Mouse (Mus musculus) spleen, adult 18-20 months (tissue): ENCODE data around the gene Ppp2r2d.

Experiments used
- DNase-seq, 2 experiments: peaks; one replicate each; pipeline ENCODE4 v3.0.0; 2022; ENCODE audit warnings: mixed read lengths in 2 of 2

Gene Ppp2r2d

DNA sequence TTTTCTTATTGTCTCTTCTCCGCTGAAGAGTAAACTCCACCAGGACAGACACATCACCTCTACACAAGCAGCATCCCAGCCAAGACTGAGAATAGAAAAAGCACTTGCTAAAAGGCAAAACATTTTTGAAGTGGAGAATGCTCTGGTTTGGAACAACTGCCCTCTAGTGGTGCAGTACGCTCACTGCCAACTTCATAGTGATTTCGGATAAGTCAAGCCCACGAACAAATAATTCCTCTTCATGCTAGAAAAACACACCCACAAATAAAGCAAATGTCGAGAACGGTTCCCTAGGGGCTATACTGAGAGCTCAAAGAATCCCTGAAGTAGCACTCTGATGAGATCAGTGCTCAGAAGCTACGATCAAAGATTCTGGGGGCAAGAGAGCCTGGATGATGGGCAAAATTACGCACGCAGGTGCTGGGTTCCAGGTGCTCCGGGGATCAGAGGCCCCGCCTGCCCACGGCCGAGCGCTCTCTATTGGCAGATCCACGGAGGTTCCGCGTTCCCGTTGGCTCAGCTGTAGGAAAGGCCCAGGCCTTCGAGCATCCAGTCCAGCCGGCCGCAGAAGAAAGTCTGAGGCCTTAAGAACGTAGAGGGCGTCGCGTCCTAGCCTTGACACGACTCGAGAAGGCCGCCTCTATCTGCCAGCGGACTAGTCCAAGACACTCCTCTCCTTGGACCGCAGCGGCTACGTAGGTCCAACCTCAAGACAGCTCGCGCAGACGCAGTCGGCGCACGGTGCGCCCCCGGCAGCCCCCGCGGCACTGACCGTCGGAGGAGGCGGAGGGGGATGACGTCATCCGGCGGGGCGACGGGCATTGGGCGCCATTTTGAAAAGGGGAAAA, at the start of gene Ppp2r2d, which contains the start of gene Mapk1ip1:
Gene Ppp2r2d, plus strand, starts transcription at position 536 of the 848 bp plus-strand sequence.
Gene Mapk1ip1, minus strand, starts transcription at position 730 of the 848 bp plus-strand sequence.
- peak; percentile 94 to 95 for DNase-seq

DNA sequence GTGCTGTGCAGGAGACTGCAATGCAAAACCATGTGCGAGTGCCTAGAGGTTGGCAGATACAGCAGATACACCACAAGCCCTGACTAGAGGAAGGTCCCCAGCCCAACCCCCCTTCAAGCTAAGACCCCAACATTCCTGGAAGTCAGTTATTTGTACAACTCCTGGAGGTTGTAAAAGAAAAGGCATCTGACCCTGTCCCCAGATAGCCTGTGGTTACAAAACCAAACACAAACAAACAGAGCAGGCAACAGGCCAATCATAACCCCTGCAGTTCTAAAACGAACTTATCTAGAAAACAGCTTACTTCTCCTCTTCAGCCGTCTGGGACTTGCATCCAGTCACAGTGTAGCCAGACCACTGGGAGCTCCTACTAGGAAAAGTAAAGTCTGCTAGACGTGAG, 42.5 kb upstream of the Ppp2r2d start:
- no peak for DNase-seq

GRCm38 (mm10) chr7:138807146-138807545, 38.7 kb upstream of the Ppp2r2d start:
- no peak for DNase-seq

DNA sequence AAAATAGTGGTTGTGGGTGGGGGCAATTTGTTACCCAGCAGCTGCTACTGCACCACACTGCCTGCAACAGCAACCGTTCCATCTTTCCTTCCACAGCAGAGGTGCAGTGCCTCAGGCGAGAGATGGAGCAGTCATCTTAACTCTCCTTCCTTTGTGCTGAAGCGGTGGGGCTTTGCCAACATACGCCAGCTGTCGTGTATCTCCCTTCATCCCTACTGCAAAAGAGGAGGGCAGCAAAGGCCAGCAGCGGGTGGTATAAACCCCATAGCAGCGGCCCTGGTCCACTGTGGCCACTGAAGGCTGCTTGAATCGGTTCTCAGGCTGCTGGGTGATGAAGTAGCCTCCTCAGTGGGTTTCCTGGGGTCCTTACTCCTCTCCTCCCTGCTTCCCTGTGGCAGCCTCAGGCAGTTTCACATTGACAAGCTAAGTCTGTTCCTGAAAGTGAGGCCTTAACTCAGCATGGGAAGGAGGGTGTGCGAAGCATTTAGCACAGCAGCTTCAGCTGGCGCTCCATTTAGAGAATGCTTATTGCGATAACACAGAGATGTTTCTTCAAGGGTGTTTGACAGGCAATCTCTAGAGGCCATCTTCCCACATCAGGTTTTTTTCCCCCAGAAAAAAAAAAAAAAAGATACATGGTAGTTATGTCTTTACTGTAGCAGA, 32.5 kb upstream of the Ppp2r2d start:
- DNase-seq = no peak

DNA sequence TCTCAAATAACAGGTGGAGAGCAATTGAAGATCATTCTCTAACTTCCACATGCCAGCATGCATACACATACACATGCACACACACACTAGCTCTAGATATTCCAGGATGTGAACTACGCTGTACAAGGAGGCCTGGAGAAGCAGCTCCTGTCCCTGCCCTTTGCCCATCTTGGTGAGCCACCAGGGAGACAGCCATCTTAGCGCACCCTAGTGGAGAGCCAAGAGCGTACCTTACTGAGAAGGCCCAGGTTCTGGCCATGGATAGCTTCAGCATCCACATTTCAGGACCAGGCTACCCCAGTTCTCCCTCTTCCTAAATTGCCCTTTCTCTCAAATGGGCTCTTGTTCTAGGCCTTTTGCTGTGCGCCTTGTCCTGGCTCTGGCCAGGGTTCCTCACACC, 27.6 kb upstream of the Ppp2r2d start:
- DNase-seq = no peak

- no peak for DNase-seq
Observed at GRCm38 (mm10) chr7:138824423-138824822, 21.5 kb upstream of the Ppp2r2d start.

- no peak for DNase-seq
Observed at GRCm38 (mm10) chr7:138824995-138825756, 20.7 kb upstream of the Ppp2r2d start.

DNA sequence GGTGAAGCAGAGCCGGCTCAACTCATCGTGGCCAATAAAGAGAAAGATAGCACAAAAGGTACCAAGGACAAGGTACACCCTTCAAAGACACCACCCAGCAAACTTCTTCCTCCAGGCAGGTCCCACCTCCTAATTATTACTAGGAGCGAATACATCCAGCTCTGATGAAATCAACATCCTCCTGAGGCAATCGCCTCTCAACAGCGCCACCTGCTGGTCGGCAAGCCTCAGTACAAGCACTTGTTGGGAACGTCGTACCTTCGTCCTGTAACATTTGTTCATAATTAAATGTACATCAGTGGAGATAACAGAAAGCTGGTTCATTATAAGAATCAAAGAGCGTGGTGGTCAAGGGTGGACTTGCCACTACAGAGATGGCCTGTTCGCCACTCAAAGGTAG, 18.1 kb upstream of the Ppp2r2d start:
- peak in 1 of 2 experiments; percentile 67 for DNase-seq

GRCm38 (mm10) chr7:138835028-138835427, 10.9 kb upstream of the Ppp2r2d start:
- no peak for DNase-seq

DNA sequence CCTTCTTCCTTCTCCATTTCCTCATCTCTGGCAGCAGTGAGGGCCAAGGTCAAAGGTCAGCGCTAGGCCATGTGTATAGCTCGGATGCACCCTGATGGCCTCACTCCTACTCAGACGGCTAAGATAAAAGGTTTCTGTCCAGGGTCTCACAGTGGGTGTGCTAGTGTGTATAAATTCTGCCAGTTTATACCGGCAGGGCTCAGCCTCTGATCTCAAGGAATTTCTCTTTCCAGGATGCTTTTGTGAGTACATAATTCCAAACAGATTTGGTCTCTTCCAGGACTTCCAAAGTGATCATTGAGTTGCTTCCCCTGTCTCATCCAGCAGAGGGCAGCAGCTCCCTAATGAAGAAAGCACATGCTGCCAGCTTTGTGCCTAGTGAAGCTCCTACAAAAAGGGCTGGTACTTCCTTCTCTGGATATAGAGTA, 5.3 kb upstream of the Ppp2r2d start:
- peak; percentile 24 to 59 for DNase-seq

GRCm38 (mm10) chr7:138841436-138842151, 4.3 kb upstream of the Ppp2r2d start:
- no peak for DNase-seq

GRCm38 (mm10) chr7:138843421-138843820, 2.5 kb upstream of the Ppp2r2d start:
- no peak for DNase-seq

DNA sequence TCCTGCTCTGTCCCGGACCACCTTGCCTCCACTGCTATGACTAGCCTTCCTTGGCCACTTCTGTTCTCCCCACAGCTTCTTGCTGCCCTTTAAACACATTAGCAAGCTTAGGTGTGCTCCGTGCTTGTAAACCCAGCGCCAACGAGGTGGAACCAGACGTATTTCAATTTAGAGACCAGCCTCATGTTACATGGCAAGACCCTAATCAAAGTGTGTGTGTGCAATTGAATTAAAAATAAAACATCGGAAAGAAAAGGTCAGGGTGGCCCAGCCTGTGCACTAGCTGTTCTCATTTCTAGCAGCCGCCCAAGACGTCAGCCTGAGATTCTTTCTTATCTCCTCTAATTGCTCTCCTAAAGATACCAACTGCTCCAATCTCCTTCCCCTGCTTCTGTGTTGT, 768 bp upstream of the Ppp2r2d start:
- DNase-seq = no peak

DNA sequence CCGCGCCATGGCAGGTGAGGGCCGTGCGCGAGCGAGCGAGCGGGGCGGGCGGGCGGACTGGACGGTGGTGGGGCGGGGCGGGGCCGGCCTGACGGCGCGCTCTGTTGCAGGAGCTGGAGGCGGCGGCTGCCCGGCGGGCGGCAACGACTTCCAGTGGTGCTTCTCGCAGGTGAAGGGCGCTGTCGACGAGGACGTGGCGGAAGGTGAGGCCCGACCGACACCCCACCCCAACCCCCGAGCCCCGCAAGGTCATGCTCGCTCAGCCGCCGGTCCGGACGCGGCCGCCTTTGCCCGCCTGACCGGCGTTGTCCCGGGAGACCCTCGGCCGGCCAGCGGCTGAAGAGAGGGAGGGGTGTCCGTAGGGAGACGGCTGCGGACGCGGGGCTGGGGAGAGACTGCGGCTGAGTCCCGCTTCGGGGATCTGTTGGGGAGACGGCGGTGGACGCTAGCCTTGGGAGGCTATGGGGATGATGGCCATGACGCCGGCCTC, 668 bp downstream of the Ppp2r2d start:
- DNase-seq = no peak

DNA sequence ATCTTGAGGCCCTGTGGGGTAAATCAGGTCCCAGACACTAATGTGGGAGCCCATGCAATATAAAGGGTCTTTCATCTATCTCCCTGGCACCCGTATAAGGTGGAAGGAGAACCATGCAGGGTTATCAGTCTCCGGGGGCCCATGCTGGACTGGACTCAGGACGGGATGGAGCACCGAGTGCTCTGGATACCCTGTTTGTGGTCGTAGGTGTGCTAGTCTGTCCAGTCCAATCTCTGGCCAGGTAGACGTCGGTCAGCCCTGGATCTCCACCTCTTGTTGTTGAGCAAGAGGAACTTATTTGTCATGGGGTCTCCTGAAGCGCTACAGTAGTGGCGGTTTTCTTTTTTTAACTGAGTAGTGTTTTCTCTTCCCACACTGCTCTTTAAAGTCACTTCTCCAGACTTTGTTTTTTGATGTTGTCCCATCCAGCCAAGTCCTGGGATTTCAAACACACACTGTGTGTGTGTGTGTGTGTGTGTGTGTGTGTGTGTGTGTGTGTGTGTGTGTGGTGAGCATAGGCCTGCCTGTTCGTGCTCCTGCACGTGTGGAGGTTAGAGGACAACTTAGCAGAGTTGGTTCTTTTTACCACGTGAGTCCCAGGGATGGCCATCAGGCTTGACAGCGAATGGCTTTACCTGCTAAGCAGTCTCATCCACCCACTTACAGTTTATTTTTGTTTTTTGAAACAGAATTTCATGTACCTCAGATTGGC, 1.6 kb downstream of the Ppp2r2d start:
- DNase-seq = no peak

- DNase-seq = no peak
Observed at GRCm38 (mm10) chr7:138848028-138848920, 2.4 kb downstream of the Ppp2r2d start.

- DNase-seq = no peak
Observed at GRCm38 (mm10) chr7:138850083-138850482, 4.2 kb downstream of the Ppp2r2d start.

DNA sequence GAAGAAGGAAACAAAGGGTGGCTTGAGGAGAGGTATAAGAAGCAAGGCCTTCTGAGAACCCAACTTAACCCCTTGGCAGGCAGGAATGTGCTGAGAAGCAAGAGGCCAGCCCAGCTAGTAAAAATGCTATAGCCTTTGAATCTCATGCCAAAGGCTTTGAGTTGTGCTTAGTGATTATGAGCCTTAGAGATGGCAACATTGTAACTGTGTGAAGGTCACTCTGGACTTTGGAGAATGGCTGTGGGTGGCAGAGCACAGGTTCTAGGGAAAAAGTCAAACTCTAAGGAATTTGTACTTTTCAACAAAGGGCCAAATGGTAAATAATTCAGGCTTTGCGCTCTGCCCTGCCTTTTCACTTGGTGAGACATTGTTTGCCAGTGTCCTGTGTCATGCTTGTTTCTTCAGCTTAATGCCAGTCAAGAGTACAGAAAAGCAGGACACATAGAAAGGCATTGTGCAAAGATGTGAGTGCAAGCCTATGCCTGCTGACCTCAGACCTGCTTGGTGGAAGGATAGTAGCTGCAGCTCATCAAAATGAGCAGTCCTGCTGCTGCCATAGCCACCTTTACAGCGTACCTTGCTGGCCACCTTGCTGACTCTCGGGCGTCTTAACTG, 7.6 kb downstream of the Ppp2r2d start:
- DNase-seq = no peak

DNA sequence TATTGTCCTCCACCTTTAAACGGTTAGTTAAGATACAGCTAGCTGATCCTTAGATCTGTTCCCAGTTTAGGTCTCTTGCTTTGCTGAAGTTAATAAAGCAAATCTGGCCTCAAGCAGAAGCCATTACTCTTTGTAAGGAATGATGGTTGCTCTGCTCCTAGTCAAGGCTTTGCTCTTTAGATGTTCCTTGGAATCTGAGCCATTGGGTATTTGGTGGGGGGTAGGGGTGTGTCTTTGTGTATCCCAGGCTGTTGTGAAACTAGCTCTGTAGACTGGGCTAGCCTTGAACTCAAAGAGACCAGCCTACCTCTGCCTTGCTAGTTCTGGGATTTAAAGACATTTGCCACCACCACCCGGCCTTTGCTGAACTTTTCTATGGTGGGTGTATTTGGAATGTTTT, 8.3 kb downstream of the Ppp2r2d start:
- DNase-seq = no peak

- no peak for DNase-seq
Observed at GRCm38 (mm10) chr7:138856670-138857069, 10.8 kb downstream of the Ppp2r2d start.
